Mouse (Mus musculus): ENCODE measurements around the gene Dst.

DNA sequence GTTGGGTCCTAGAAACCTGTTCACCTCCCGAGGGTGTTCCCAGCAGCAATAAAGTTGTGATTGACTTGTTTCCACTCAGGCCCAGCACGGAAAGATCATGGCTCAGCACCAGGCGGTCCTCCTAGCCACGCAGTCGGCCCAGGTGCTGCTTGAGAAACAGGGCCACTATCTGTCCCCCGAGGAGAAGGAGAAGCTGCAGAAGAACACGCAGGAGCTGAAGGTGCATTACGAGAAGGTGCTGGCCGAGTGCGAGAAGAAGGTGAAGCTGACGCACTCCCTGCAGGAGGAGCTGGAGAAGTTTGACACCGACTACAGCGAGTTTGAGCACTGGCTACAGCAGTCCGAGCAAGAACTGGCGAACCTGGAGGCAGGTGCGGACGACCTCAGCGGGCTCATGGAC lies 292.8 kb downstream of the Dst start:
- TF ChIP-seq CTCF (IDR thresholded peaks at IDR 0.05 in 2 of 3, conservative IDR thresholded peaks at IDR 0.05 in 1 of 3; ENCODE audit: control insufficient read depth in 1 of 3, insufficient read depth in 1 of 3, low read depth in 2 of 3, low read length in 3 of 3, poor library complexity in 1 of 3, severe bottlenecking in 1 of 3) (no peak), ZNF384 (IDR thresholded peaks at IDR 0.05; ENCODE audit: low read depth, low read length) (no peak), ZKSCAN1 (IDR thresholded peaks at IDR 0.05; ENCODE audit: low read depth, low read length) (no peak), BHLHE40 (IDR thresholded peaks at IDR 0.05; ENCODE audit: borderline replicate concordance, low read depth, low read length) (no peak), MAZ (IDR thresholded peaks at IDR 0.05; ENCODE audit: low read depth, low read length) (no peak), EP300 (IDR thresholded peaks at IDR 0.05; ENCODE audit: low read depth in 1 of 2, low read length in 2 of 2) (no peak), POLR2A (IDR thresholded peaks at IDR 0.05; ENCODE audit: control insufficient read depth in 1 of 2, insufficient read depth in 1 of 2, low read depth in 1 of 2, low read length in 2 of 2, poor library complexity in 1 of 2) (no peak), GATA1 (IDR thresholded peaks at IDR 0.05; ENCODE audit: low read depth, low read length) (no peak), NELFE (IDR thresholded peaks at IDR 0.05; ENCODE audit: low read depth, low read length) (no peak), TBP (IDR thresholded peaks at IDR 0.05; ENCODE audit: low read depth, low read length) (no peak), GABPA (IDR thresholded peaks at IDR 0.05; ENCODE audit: low read depth, low read length) (no peak)

Measured in MEL (cell line).